25 mouse cellular contexts compared by ENCODE assay signal in the genomic region with DNA sequence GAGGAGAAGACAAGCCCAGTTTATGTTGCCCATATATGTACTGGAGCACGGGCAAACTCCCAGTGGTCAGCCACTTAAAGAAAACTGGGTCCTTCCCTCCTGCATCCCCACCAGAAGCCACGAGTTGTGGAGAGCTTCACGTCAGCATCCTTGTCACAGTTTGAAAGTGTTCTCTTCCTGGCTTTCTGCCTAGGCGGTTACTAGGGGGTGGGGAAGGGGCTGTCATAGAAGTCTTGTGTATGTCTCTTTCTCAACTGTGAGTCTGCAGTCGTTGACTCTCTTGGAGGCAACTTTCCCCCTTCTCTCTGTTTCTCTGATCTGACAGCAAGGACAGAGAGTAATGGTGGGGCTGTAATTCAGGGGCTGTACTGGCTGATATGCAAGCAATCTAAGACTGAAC. TPM values are rescaled to one million over a fixed set of nuclear protein-coding genes. Genes with fewer than 3 reads are reported as not detected.
DNase-seq lines count a peak whose midpoint lies in the region; ATAC-seq and TF ChIP-seq lines count a peak whose summit lies in the region.
"Had no signal": no experiment of that assay in that cellular context is flagged by ENCODE, and none has a peak within 500 bp of the region (broad histone marks: within the 10 kb centered on the region; RNA-seq: fewer than 3 reads in every experiment).

No protein-coding gene starts in this region.

- no peak for TF ChIP-seq CTCF in gastrocnemius, adult 2 months (IDR thresholded peaks at IDR 0.05)
- TF ChIP-seq CTCF in kidney, postnatal 0 days (IDR thresholded peaks at IDR 0.05; ENCODE audit: low read depth), result no peak
- no peak for TF ChIP-seq CTCF in spleen, adult 2 months (IDR thresholded peaks at IDR 0.05; ENCODE audit: extremely low read depth, insufficient read depth, insufficient read length, insufficient replicate concordance)

- H3K4me3 ChIP-seq in gastrocnemius, adult 2 months, result no peak overlapping the region
- no peak overlapping the region for H3K4me3 ChIP-seq in kidney, postnatal 0 days (replicated peaks; ENCODE audit: low read depth, low read length)
- H3K4me3 ChIP-seq in kidney, embryonic 14.5 days (ENCODE audit: low read length), result no peak overlapping the region
- no peak overlapping the region for H3K4me3 ChIP-seq in lung, embryonic 15.5 days
- H3K4me3 ChIP-seq in spleen, adult 2 months (ENCODE audit: extremely low read depth, insufficient read depth, insufficient read length), result no peak overlapping the region
- H3K4me3 ChIP-seq: erythroblast, embryonic 14.5 days; hindbrain, embryonic 15.5 days; kidney, embryonic 15.5 days; midbrain, embryonic 10.5 days; myocyte; neural tube, embryonic 12.5 days had no signal

- H3K9ac ChIP-seq in kidney, postnatal 0 days (ENCODE audit: low read depth, low read length), result no peak overlapping the region
- H3K9ac ChIP-seq in kidney, embryonic 14.5 days (ENCODE audit: low read depth, low read length), result no peak overlapping the region
- H3K9ac ChIP-seq in lung, embryonic 15.5 days, result no peak overlapping the region
- H3K9ac ChIP-seq: hindbrain, embryonic 15.5 days; kidney, embryonic 15.5 days; neural tube, embryonic 12.5 days had no signal

- H3K4me2 ChIP-seq in kidney, postnatal 0 days (ENCODE audit: low read length), result no peak overlapping the region
- no peak overlapping the region for H3K4me2 ChIP-seq in kidney, embryonic 14.5 days (replicated peaks; ENCODE audit: low read depth, low read length)
- H3K4me2 ChIP-seq in lung, embryonic 15.5 days, result no peak overlapping the region
- H3K4me2 ChIP-seq: heart, embryonic 11.5 days; hindbrain, embryonic 15.5 days; kidney, embryonic 15.5 days; liver, embryonic 11.5 days; neural tube, embryonic 12.5 days had no signal

- intact Hi-C loops in gastrocnemius, adult 2 months (cut with DNase I), result no loop called here
- intact Hi-C loops in gastrocnemius, postnatal 36 days (cut with DNase I), result no loop called here

- H3K9me3 ChIP-seq in kidney, postnatal 0 days (replicated peaks; ENCODE audit: low read length), result no peaks in the 10 kb centered on the region
- no peaks in the 10 kb centered on the region for H3K9me3 ChIP-seq in kidney, embryonic 14.5 days (ENCODE audit: control insufficient read depth, low read length)
- no peaks in the 10 kb centered on the region for H3K9me3 ChIP-seq in lung, embryonic 15.5 days
- H3K9me3 ChIP-seq: hindbrain, embryonic 15.5 days; kidney, embryonic 15.5 days; midbrain, embryonic 10.5 days; neural tube, embryonic 12.5 days had no signal

- DNase-seq in gastrocnemius, adult 2 months, result no peak
- no peak for DNase-seq in gastrocnemius, postnatal 36 days
- peak; percentile 60 for DNase-seq in kidney, postnatal 0 days (ENCODE audit: low spot score)
- no peak for DNase-seq in lung, postnatal 14 days
- DNase-seq in spleen, adult 2 months (ENCODE audit: low read depth in 1 of 2, low spot score in 2 of 2), result no peak
- no peak for DNase-seq in spleen, postnatal 36 days (ENCODE audit: low spot score in 2 of 2)
- DNase-seq: adrenal gland, adult 2 months; adrenal gland, postnatal 36 days; cerebellum, adult 2 months; cerebellum, postnatal 14 days; right cerebral cortex, adult 18-20 months had no signal

- 0 out of 2 replicates have a peak, but pooled peaks cover 13% of the 10 kb centered on the region for H3K36me3 ChIP-seq in kidney, postnatal 0 days (ENCODE audit: insufficient read depth, low read length)
- no peaks in the 10 kb centered on the region for H3K36me3 ChIP-seq in kidney, embryonic 14.5 days (ENCODE audit: control insufficient read depth, insufficient read depth, low read length)
- H3K36me3 ChIP-seq in lung, embryonic 15.5 days, result no peaks in the 10 kb centered on the region
- no peaks in the 10 kb centered on the region for H3K36me3 ChIP-seq in spleen, adult 2 months (ENCODE audit: control insufficient read depth, insufficient read depth, low read length)
- H3K36me3 ChIP-seq: hindbrain, embryonic 15.5 days; midbrain, embryonic 10.5 days; neural tube, embryonic 12.5 days had no signal

- TF ChIP-seq POLR2A in spleen, adult 2 months (IDR thresholded peaks at IDR 0.05; ENCODE audit: low read depth, low read length), result no peak

- 45% methylated on average over 5 of the region's 5 CpGs for WGBS in kidney, postnatal 0 days
- WGBS in kidney, embryonic 14.5 days, result 57% methylated on average over 5 of the region's 5 CpGs
- 20% methylated on average over 5 of the region's 5 CpGs for WGBS in lung, embryonic 15.5 days
- WGBS in spleen, adult 2 months, result 51% methylated on average over 5 of the region's 5 CpGs

- no peak for ATAC-seq in kidney, postnatal 0 days (replicated peaks; ENCODE audit: low FRiP score, low read depth)
- no peak for ATAC-seq in kidney, embryonic 14.5 days (ENCODE audit: low FRiP score, low TSS enrichment)
- no peak for ATAC-seq in lung, embryonic 15.5 days (ENCODE audit: borderline replicate concordance, extremely low read depth, low FRiP score, low TSS enrichment)
- ATAC-seq: activated CD4-positive, CD25-positive, alpha-beta regulatory T cell, adult 4 months; forebrain, embryonic 16.5 days; inflammation-experienced regulatory T-cells, adult 6 months had no signal

- no peaks in the 10 kb centered on the region for H3K27me3 ChIP-seq in kidney, postnatal 0 days (ENCODE audit: insufficient read depth, low read length)
- H3K27me3 ChIP-seq in kidney, embryonic 14.5 days (ENCODE audit: control insufficient read depth, insufficient read depth, low read length), result no peaks in the 10 kb centered on the region
- no peaks in the 10 kb centered on the region for H3K27me3 ChIP-seq in lung, embryonic 15.5 days
- H3K27me3 ChIP-seq in spleen, adult 2 months (ENCODE audit: control insufficient read depth, insufficient read depth, low read length), result no peaks in the 10 kb centered on the region
- H3K27me3 ChIP-seq: CH12.LX; kidney, embryonic 15.5 days had no signal

- H3K4me1 ChIP-seq in kidney, postnatal 0 days (replicated peaks; ENCODE audit: insufficient read depth, low read length), result peaks cover 34% of the 10 kb centered on the region
- peaks cover 34% of the 10 kb centered on the region; the same call in 1 of the 2 replicates for H3K4me1 ChIP-seq in kidney, embryonic 14.5 days (ENCODE audit: control insufficient read depth, insufficient read depth, low read length)
- peaks cover 49% of the 10 kb centered on the region for H3K4me1 ChIP-seq in lung, embryonic 15.5 days
- no peaks in the 10 kb centered on the region for H3K4me1 ChIP-seq in spleen, adult 2 months (ENCODE audit: control insufficient read depth, insufficient read depth, insufficient read length)
- H3K4me1 ChIP-seq: neural tube, embryonic 12.5 days had no signal

- H3K27ac ChIP-seq in gastrocnemius, adult 2 months, result peak overlapping the region; percentile 74
- peak overlapping the region; percentile 61 for H3K27ac ChIP-seq in kidney, postnatal 0 days
- no peak overlapping the region; the same call in 1 of the 2 replicates for H3K27ac ChIP-seq in kidney, embryonic 14.5 days (ENCODE audit: low read depth, low read length)
- 0 out of 2 replicates have a peak overlapping the region, but pooled peaks have one; percentile 5 for H3K27ac ChIP-seq in lung, embryonic 15.5 days
- H3K27ac ChIP-seq in spleen, adult 2 months (ENCODE audit: insufficient read depth, low read length), result 0 out of 2 replicates have a peak overlapping the region, but pooled peaks have one; percentile 31
- H3K27ac ChIP-seq: hindbrain, embryonic 15.5 days; midbrain, embryonic 10.5 days; neural tube, embryonic 12.5 days had no signal

RNA-seq across cellular contexts. Expression of a gene that starts 5.7 kb away (rescaled TPM):
- total RNA-seq in gastrocnemius, adult 2 months (2021), result 10 to 100 TPM; 63.6 to 92.5 TPM
- total RNA-seq in gastrocnemius, postnatal 36 days (2021), result 100 to 1,000 TPM in 1 of 2 experiments, 10 to 100 TPM in 1; 90.8 to 112 TPM
- 1,308 and 1,398 TPM in 2 replicates for polyA plus RNA-seq in kidney, postnatal 0 days (2015; fragmentation: Nextera tagmentation; extraction: Ambion mirVana)
- polyA plus RNA-seq in kidney, embryonic 14.5 days (2014; fragmentation: Nextera tagmentation; extraction: Ambion mirVana), result 250 and 252 TPM in 2 replicates
- 77.7 and 88.4 TPM in 2 replicates for polyA plus RNA-seq in lung, embryonic 15.5 days (2015; fragmentation: Nextera tagmentation; extraction: Ambion mirVana)
- 2,807 and 6,735 TPM in 2 replicates for polyA plus RNA-seq in spleen, adult 2 months (2012; rRNA removed)
